Mouse (Mus musculus) MEL (cell line): ENCODE results near the gene Zfyve21. TPM values are rescaled to one million over a fixed set of nuclear protein-coding genes. Genes with fewer than 3 reads are reported as not detected.

Experiments
- E2F4 ChIP-seq: IDR thresholded peaks from 2 replicates; pipeline ENCODE4 v1.6.1; 2011; ENCODE audit warnings: low read depth, low read length, improper control_type of control experiment, borderline replicate concordance
- JUND ChIP-seq: IDR thresholded peaks from 2 replicates; pipeline ENCODE4 v1.6.1; 2011; ENCODE audit warnings: low read depth, mild to moderate bottlenecking, improper control_type of control experiment, low read length
- MAFK ChIP-seq: IDR thresholded peaks from 2 replicates; pipeline ENCODE4 v1.6.1; 2011; ENCODE audit warnings: low read depth, mild to moderate bottlenecking, low read length, improper control_type of control experiment, borderline replicate concordance
- MAX ChIP-seq: IDR thresholded peaks from 2 replicates; pipeline ENCODE4 v1.6.1; 2011; ENCODE audit warnings: low read length, improper control_type of control experiment
- MEF2A ChIP-seq: IDR thresholded peaks from 2 replicates; pipeline ENCODE4 v1.6.1; 2014; ENCODE audit warnings: low read depth, mild to moderate bottlenecking, inconsistent platforms, low read length, improper control_type of control experiment; ENCODE audit not compliant: poor library complexity, insufficient replicate concordance, severe bottlenecking; ENCODE audit errors: extremely low read depth
- MXI1 ChIP-seq: IDR thresholded peaks from 2 replicates; pipeline ENCODE4 v1.6.1; 2011; ENCODE audit warnings: mild to moderate bottlenecking, low read depth, low read length, improper control_type of control experiment
- MYB ChIP-seq: IDR thresholded peaks from 2 replicates; pipeline ENCODE4 v1.6.1; 2011; ENCODE audit warnings: mild to moderate bottlenecking, low read depth, low read length, improper control_type of control experiment
- POLR2A ChIP-seq, 2 experiments: IDR thresholded peaks; 2 replicates each; pipeline ENCODE4 v1.6.1; 2011 to 2012; ENCODE audit warnings: low read length in 2 of 2, mild to moderate bottlenecking in 2 of 2, control low read depth in 1 of 2, improper control_type of control experiment in 1 of 2, low read depth in 1 of 2, moderate library complexity in 1 of 2; ENCODE audit not compliant: control insufficient read depth in 1 of 2, insufficient read depth in 1 of 2, poor library complexity in 1 of 2
- polyA plus RNA-seq, 2 experiments: library from polyadenylated mRNA; stranded (reverse) in 1 of 2; unstranded in 1 of 2; fragments of >175 nt in 1 of 2; fragments of >200 nt in 1 of 2; gene quantifications; 2 replicates each; pipeline versions ENCODE4 v1.2.1 to v1.2.4; 2012; ENCODE audit warnings: low replicate concordance in 2 of 2, low read depth in 1 of 2; ENCODE audit not compliant: insufficient read length in 2 of 2, insufficient read depth in 1 of 2, missing spikeins in 1 of 2
- total RNA-seq: library from RNA; depleted of rRNA; stranded (reverse); fragments of 300-350 nt; gene quantifications from 2 replicates; pipeline ENCODE4 v1.2.3, GENCODE M21; 2012; rRNA removed

Zfyve21 gene
- total and polyA plus RNA-seq, 3 experiments, result 8.1 to 9.1 TPM; not detected in 1

DNA sequence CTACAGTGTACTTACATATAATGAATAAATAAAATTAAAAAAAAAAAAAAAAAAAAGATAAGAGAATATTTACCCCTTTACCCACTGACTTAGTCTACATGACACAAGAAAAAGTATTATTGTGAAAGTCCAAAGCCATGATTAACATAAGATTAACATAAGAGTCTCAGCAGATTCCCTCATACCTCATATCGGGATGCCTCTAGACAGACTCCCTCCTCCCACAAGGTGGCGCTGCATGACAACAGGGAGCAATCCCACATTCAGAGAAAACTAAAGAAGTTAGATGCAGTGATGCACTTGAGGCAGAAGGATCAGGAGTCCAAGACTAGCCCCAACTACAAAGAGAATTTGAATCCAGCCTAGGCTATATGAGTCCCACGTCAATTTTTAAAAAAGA, 64.2 kb downstream of the Zfyve21 start (continued):
- TF ChIP-seq JUND (no peak), MAX (no peak), POLR2A (IDR thresholded peaks at IDR 0.05; ENCODE audit: control insufficient read depth in 1 of 2, insufficient read depth in 1 of 2, low read depth in 1 of 2, low read length in 2 of 2, poor library complexity in 1 of 2) (no peak), MXI1 (no peak), E2F4 (no peak), MEF2A (no peak), MAFK (no peak), MYB (no peak)
- TF ChIP-seq, all 39 proteins: peak for 5

Other genes starting within 250 kb of the Zfyve21 start
- 60.2 and 71.6 TPM in 2 replicates for gene Mark3, start 239.6 kb upstream of the Zfyve21 start, total RNA-seq
- 10 to 100 TPM in 1 of 2 experiments, not detected in 1; 43.9 TPM for gene Mark3, start 239.6 kb upstream of the Zfyve21 start, polyA plus RNA-seq
- not detected in 2 replicates for gene Ckb, start 141.8 kb upstream of the Zfyve21 start, total RNA-seq
- under 1 TPM in 1 of 2 experiments, not detected in 1; 0.08 TPM for gene Ckb, start 141.8 kb upstream of the Zfyve21 start, polyA plus RNA-seq
- gene Trmt61a, start 136.1 kb upstream of the Zfyve21 start, total RNA-seq, result 53.9 and 77.5 TPM in 2 replicates
- gene Trmt61a, start 136.1 kb upstream of the Zfyve21 start, polyA plus RNA-seq, result 10 to 100 TPM in 1 of 2 experiments, not detected in 1; 41.4 TPM
- 33.3 and 38.0 TPM in 2 replicates for gene Bag5, start 100.9 kb upstream of the Zfyve21 start, total RNA-seq
- 10 to 100 TPM in 1 of 2 experiments, not detected in 1; 24.0 TPM for gene Bag5, start 100.9 kb upstream of the Zfyve21 start, polyA plus RNA-seq
- 19.3 and 25.7 TPM in 2 replicates for gene Apopt1, start 100.9 kb upstream of the Zfyve21 start, total RNA-seq
- 10 to 100 TPM in 1 of 2 experiments, not detected in 1; 46.5 TPM for gene Apopt1, start 100.9 kb upstream of the Zfyve21 start, polyA plus RNA-seq
- 29.1 and 30.7 TPM in 2 replicates for gene Klc1, start 55.3 kb upstream of the Zfyve21 start, total RNA-seq
- 10 to 100 TPM in 1 of 2 experiments, not detected in 1; 60.4 TPM for gene Klc1, start 55.3 kb upstream of the Zfyve21 start, polyA plus RNA-seq
- gene Xrcc3, start 297 bp upstream of the Zfyve21 start, total RNA-seq, result 9.0 and 10.0 TPM in 2 replicates
- gene Xrcc3, start 297 bp upstream of the Zfyve21 start, polyA plus RNA-seq, result 10 to 100 TPM in 1 of 2 experiments, not detected in 1; 18.8 TPM
- gene Ppp1r13b, start 93.9 kb downstream of the Zfyve21 start, total RNA-seq, result 1.5 and 2.0 TPM in 2 replicates
- gene Ppp1r13b, start 93.9 kb downstream of the Zfyve21 start, polyA plus RNA-seq, result 1 to 10 TPM in 1 of 2 experiments, not detected in 1; 8.7 TPM
- 461 and 487 TPM in 2 replicates for gene Atp5mpl, start 152.8 kb downstream of the Zfyve21 start, total RNA-seq
- 1,000 to 10,000 TPM in 1 of 2 experiments, 100 to 1,000 TPM in 1; 224 to 1,158 TPM for gene Atp5mpl, start 152.8 kb downstream of the Zfyve21 start, polyA plus RNA-seq
- 24.5 and 46.5 TPM in 2 replicates for gene Tdrd9, start 157.4 kb downstream of the Zfyve21 start, total RNA-seq
- gene Tdrd9, start 157.4 kb downstream of the Zfyve21 start, polyA plus RNA-seq, result 10 to 100 TPM in 1 of 2 experiments, not detected in 1; 28.9 TPM
- gene Rd3l, start 167.1 kb downstream of the Zfyve21 start, total RNA-seq, result 0.08 TPM in 1 of 2 replicates, not detected in the other
- not detected for gene Rd3l, start 167.1 kb downstream of the Zfyve21 start, polyA plus RNA-seq